Mouse (Mus musculus): ENCODE data around the gene Syt17.
"Not testable (repeated sequence)": the region's sequence is repeated elsewhere in the genome, so short reads cannot be mapped to it uniquely, and the experiment has no call there.

The Syt17 gene

DNA sequence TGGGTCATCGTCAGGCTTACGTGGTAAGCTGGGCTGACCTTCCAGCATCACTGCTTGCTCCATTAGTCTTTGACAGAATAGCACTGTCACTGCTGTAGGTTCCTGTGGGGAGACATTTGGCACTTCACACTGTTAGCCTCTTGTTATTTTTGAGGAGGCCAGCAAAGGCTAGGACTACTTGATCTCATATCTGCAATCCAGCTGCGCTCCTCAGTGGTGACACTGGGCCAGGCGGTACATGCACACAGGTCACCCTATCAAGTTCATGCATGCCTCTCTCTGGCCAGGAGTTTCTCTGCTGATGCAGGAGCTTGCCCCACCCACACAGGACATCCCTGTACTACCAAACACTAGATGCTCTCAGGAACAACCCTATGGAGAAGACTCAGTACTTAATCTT lies 71.4 kb downstream of the Syt17 start:
- DNase-seq (ENCODE audit: low read depth): no peak

DNA sequence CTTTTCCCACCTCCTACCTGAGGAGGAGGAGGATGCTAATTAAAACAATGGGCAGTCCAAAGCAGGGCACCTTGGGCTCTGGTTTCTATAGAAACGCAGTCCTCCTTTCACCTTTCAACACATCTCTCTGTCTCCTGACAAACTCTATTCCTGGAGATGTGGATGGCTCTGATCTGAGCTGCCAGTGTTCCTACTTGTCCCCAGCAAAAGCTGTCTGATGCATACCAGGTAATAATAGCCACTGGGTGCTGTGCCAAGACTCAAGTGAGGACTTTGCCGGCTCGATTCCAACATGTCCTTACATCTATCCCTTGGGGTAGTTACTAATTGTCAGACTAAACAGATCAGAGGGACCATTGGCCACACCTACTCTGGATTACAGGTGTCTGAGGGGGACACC lies 72.7 kb downstream of the Syt17 start:
- no peak for DNase-seq (ENCODE audit: low read depth)

DNA sequence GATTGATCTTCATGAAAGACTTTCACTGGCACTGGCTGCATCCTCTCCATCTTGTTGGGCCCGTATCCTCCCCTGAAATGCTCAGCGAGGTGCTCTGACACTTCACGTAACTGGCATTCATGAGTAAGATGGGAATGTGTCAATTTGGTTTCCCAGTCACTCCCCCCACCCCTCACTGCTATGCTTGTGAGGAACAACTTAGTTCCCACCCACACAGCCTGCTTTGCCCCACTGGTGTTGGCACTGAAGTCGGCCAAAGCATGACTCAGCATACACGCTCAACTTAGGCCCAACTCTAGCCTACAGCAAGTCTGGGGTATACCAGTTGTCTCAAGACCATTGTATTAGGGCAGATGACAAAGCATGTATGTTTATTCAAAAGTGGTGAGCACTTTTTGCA lies 76.7 kb downstream of the Syt17 start:
- no peak for DNase-seq (ENCODE audit: low read depth)

DNA sequence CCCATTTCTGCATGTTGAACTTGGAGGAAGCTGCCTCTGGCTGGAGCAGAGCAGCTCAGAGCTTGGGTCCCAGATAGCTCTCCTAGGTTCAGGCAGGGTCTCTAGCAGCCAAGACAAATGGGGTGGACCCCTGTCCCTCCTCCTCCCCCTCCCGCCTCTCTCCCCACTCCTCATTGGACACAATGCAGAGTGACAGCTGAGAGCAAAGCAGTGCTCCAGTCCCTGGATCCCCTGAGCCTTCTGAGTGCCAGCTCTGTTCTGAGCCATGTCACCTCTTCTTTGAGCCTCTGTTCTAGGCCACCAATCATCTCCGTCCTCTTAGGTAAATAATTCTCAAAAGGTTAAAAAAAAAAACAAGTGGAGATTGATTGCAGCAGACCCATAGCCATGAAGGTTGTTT lies 78.3 kb downstream of the Syt17 start:
- no peak for DNase-seq (ENCODE audit: low read depth)

DNA sequence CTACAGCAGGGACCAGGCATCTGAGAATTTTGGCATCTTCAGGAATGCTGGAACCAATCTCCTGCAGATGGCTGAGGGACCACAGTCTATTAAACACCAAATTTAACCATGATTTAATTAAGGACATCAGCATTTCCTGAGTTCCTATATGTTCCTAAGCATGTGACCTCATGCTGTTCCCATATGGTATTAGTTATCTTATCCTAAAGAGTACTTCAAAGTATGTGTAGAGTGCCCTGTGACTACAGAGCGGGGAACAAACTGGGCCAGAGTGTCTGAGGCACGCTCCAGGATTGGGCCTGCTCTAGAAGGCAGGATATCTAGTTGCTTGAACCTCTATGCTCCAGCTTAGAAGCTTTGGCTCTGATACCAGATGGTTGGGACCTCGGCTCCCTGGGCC lies 82.1 kb downstream of the Syt17 start:
- no peak for DNase-seq (ENCODE audit: low read depth)

- no peak for DNase-seq (ENCODE audit: low read depth)
Measured at GRCm38 (mm10) chr7:118365251-118365650, 82.8 kb downstream of the Syt17 start.

- no peak for DNase-seq (ENCODE audit: low read depth)
Measured at GRCm38 (mm10) chr7:118364353-118365007, 83.5 kb downstream of the Syt17 start.

- no peak for DNase-seq (ENCODE audit: low read depth)
Measured at GRCm38 (mm10) chr7:118363587-118364233, 84.3 kb downstream of the Syt17 start.

- no peak for DNase-seq (ENCODE audit: low read depth)
Measured at GRCm38 (mm10) chr7:118362931-118363330, 85.1 kb downstream of the Syt17 start.

DNA sequence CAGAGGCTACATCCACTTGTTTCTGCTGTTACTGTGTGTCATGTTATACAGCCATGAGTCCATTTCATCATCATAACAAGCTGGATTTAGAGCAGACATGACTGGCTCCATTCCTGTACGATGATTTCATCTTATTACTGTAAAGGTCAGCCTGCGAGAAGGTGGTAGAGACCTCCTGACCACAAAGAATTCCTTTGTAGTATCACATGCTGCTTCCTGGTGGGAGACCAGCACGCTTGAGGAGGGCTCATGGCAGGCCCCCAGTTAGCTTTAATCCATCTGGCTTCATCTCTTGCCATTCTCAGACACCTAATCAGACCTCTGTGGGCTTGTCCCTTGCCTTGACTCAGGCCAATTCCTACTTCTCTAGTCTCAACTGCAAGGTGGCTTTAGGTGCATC lies 85.8 kb downstream of the Syt17 start:
- no peak for DNase-seq (ENCODE audit: low read depth)

DNA sequence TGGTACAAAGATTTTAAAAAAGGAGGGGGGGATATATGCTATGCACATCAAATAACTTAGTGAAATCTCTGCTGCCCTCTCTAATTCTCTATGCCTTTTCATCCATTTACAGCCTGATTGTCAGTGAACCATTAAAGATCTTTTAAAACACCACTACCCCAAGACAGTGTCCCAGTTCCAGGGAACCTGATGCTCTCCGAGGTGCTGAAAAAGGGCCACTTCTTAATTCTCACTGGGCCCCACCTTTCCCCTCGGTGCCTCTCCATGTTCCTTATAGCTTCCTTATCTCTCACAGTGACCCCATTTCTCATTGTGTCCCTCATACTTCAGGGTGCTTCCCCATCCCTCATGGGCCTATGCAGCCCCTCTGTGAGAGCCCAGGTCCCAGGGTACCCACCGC lies 89.0 kb downstream of the Syt17 start:
- DNase-seq (ENCODE audit: low read depth): no peak

- not testable (repeated sequence) for DNase-seq (ENCODE audit: low read depth)
Measured at GRCm38 (mm10) chr7:118356410-118357005, 91.5 kb downstream of the Syt17 start.

DNA sequence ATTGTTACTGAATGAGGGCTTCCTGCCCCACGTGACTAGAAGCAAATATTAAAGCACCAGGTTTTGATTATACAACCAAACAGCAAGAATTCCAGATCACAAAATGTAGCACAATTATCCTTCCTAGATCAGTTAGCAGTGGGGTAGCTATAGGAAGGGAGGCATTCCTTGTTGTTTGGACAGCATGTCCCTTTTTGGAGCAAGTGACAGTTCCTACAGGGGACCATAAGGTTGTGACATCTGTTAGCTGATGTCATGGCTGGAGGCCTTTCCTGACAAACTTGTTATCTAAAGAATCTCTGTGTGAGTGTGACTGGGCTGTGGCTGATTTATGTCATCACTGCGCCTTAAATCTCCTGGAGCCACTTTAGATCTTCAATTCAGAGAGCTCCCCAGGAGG lies 97.2 kb downstream of the Syt17 start:
- DNase-seq (ENCODE audit: low read depth): no peak

- DNase-seq (ENCODE audit: low read depth): no peak
Measured at GRCm38 (mm10) chr7:118346943-118347342, 101.1 kb downstream of the Syt17 start.

DNA sequence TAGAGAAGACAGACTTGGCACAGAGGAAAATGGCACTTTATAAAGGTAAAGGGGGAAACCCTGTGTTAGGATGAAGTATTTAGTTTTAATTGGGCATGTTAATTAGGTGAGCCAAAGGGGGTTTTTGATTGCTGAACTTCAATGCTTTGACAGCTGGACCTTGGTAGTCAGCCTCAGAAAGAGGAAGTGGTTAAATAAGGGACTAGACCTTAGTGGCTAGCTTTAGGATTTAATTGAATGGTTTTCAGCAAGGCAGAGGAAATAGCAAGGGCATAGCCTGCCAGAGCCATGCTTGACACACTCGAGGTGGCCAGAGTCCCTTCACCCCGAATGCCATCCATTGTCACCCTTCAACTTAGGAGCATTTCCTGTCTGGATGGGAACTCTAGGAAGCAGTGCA lies 101.6 kb downstream of the Syt17 start:
- DNase-seq (ENCODE audit: low read depth): no peak

DNA sequence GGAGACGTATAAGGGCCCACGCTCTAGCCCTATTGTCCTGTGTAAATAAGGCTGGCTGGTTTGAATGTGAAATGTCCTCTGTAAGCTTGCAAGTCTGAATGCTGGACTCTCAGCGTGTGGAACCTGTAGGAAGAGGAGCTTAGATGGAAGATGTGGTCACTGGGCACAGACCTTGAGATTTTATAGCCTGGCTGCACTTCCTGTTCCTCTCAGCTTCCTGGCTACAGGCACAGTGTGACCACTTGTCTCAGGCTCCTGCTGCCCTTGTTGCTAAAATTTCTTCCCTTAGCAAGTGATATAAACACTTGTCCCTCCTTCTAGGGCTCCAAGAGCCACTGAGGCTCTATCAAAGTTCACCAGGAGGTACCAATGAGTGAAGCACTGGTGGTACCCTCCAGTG lies 102.6 kb downstream of the Syt17 start:
- no peak for DNase-seq (ENCODE audit: low read depth)

DNA sequence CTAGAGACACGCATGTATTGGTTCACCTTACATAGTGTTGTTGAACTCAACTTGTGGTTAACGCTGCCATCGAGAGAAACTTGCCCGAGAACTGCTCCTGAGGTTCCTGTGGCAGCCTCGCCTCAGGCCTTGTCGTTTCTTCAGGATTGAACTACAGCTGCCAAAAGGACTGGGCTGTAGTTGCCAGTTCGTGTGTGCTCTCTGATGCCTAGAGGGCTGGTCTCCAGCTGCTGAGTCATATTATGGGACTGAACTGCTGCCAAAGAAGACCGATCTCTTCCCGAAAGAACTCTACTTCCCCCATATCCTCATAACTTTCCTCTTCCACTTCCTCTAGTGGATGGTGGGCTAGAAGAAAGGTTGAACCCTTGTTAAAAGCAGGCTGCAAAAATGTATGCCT lies 103.3 kb downstream of the Syt17 start:
- no peak for DNase-seq (ENCODE audit: low read depth)

All from c-Kit-positive CD71-negative TER-119-negative erythroid progenitor cells, embryonic 14.5 days (primary cell).